Mouse (Mus musculus): ENCODE results near the gene Lama4. TPM values are rescaled to one million over a fixed set of nuclear protein-coding genes. Genes with fewer than 3 reads are reported as not detected.

Gene Lama4
- polyA plus RNA-seq, 1 experiment from 2014 or later: 131 TPM

DNA sequence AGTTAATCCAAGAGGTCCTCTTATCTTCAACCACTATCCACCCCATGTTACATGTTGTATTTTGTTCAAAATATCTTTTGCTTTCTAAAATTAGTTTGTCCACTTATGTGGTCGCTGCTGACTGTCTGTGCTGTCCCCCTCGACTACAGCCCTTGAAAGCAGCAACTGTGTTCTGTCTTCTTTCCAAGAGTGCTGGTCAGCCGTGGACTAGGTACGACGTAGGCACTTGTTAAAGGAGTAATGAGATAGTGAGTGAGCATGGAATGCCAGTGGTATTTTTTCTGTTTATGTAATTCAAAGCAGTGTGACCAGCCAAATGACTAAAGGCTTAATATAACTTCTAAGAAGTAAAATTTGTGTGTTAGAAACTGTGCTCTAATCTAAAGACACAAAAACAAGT, 90.7 kb downstream of the Lama4 start:
- WGBS: 72% methylated on average over 5 of the region's 5 CpGs
- no peak for ATAC-seq (ENCODE audit: low read depth)

DNA sequence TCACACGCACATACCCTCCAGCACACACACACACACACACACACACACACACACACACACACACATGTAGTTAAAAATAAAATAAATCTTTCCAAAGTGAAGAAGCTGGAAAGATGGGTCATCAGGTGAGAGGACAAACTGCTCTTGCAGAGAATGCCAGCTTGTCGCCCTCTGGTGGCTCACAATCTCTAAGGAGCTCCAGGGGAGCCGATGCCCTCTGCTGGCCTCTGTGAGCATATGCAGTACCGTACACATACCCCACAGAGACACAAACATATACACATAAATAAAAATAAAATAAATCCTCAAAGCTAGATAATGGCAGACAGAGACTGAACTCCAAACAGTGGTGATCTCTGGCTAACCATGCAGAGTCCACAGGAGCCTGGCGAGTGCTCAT, 99.4 kb downstream of the Lama4 start:
- no peak for ATAC-seq (ENCODE audit: low read depth)
- Histone ChIP-seq H3K9me3 (ENCODE audit: control insufficient read depth, low read length) (no peaks in the 10 kb centered on the region), H3K4me1 (replicated peaks; ENCODE audit: control insufficient read depth, insufficient read depth, low read length) (no peaks in the 10 kb centered on the region), H3K27ac (ENCODE audit: low read length) (no peak overlapping the region), H3K36me3 (ENCODE audit: control insufficient read depth, insufficient read depth, low read length) (peaks cover 23% of the 10 kb centered on the region), H3K4me2 (ENCODE audit: low read depth, low read length) (no peak overlapping the region), H3K27me3 (ENCODE audit: control insufficient read depth, insufficient read depth, low read depth, low read length) (no peaks in the 10 kb centered on the region), H3K4me3 (ENCODE audit: low read length) (no peak overlapping the region), H3K9ac (ENCODE audit: low read length) (no peak overlapping the region)
- WGBS: 90% methylated on average over 5 of the region's 5 CpGs

More for the DNA sequence above, 90.7 kb downstream of the Lama4 start:
- no peak overlapping the region for H3K9ac ChIP-seq (ENCODE audit: low read length)
- H3K9me3 ChIP-seq (ENCODE audit: control insufficient read depth, low read length): no peaks in the 10 kb centered on the region
- H3K4me1 ChIP-seq (replicated peaks; ENCODE audit: control insufficient read depth, insufficient read depth, low read length): no peaks in the 10 kb centered on the region
- H3K27ac ChIP-seq (ENCODE audit: low read length): no peak overlapping the region
- H3K4me2 ChIP-seq (ENCODE audit: low read depth, low read length): no peak overlapping the region
- no peaks in the 10 kb centered on the region for H3K27me3 ChIP-seq (ENCODE audit: control insufficient read depth, insufficient read depth, low read depth, low read length)
- peaks cover 33% of the 10 kb centered on the region for H3K36me3 ChIP-seq (ENCODE audit: control insufficient read depth, insufficient read depth, low read length)
- no peak overlapping the region for H3K4me3 ChIP-seq (ENCODE audit: low read length)

DNA sequence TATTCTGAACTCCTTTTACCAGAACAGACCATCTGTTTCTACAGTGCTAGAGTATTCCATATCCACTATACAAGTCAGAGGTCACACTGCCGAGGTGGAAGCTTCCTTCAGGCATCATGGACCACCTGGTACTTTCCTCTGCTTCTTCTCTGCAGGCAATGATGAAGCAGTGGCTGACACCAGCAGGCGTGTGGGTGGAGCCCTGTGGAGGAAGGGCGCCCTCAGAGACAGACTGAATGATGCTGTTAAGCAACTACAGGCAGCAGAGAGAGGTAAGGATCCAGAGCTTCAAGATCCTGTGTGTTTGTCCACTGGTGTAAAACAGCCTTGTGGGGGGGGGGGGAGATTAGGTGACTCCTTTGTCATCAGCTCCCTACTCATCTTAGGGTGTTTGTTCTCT, 100.1 kb downstream of the Lama4 start:
- H3K4me1 ChIP-seq (replicated peaks; ENCODE audit: control insufficient read depth, insufficient read depth, low read length): no peaks in the 10 kb centered on the region
- 58% methylated on average over 3 of the region's 3 CpGs for WGBS
- no peak for ATAC-seq (ENCODE audit: low read depth)

GRCm38 (mm10) chr10:39066061-39066460, 100.7 kb downstream of the Lama4 start:
- Histone ChIP-seq H3K4me3 (ENCODE audit: low read length) (no peak overlapping the region), H3K27me3 (ENCODE audit: control insufficient read depth, insufficient read depth, low read depth, low read length) (no peaks in the 10 kb centered on the region), H3K4me1 (replicated peaks; ENCODE audit: control insufficient read depth, insufficient read depth, low read length) (no peaks in the 10 kb centered on the region), H3K9me3 (ENCODE audit: control insufficient read depth, low read length) (no peaks in the 10 kb centered on the region), H3K9ac (ENCODE audit: low read length) (no peak overlapping the region), H3K27ac (ENCODE audit: low read length) (no peak overlapping the region), H3K4me2 (ENCODE audit: low read depth, low read length) (no peak overlapping the region), H3K36me3 (ENCODE audit: control insufficient read depth, insufficient read depth, low read length) (peaks cover 19% of the 10 kb centered on the region)
- ATAC-seq (ENCODE audit: low read depth): no peak
- 80% methylated on average over 4 of the region's 4 CpGs for WGBS

More for the DNA sequence above, 100.1 kb downstream of the Lama4 start:
- Histone ChIP-seq H3K4me3 (ENCODE audit: low read length) (no peak overlapping the region), H3K27ac (ENCODE audit: low read length) (no peak overlapping the region), H3K9me3 (ENCODE audit: control insufficient read depth, low read length) (no peaks in the 10 kb centered on the region), H3K9ac (ENCODE audit: low read length) (no peak overlapping the region), H3K36me3 (ENCODE audit: control insufficient read depth, insufficient read depth, low read length) (peaks cover 21% of the 10 kb centered on the region), H3K27me3 (ENCODE audit: control insufficient read depth, insufficient read depth, low read depth, low read length) (no peaks in the 10 kb centered on the region), H3K4me2 (ENCODE audit: low read depth, low read length) (no peak overlapping the region)

GRCm38 (mm10) chr10:39066962-39067361, 101.6 kb downstream of the Lama4 start:
- H3K4me2 ChIP-seq (ENCODE audit: low read depth, low read length): no peak overlapping the region
- peak; percentile 72 for ATAC-seq (ENCODE audit: low read depth)
- no peak overlapping the region for H3K4me3 ChIP-seq (ENCODE audit: low read length)
- H3K27ac ChIP-seq (ENCODE audit: low read length): no peak overlapping the region
- no peaks in the 10 kb centered on the region for H3K4me1 ChIP-seq (replicated peaks; ENCODE audit: control insufficient read depth, insufficient read depth, low read length)
- no peaks in the 10 kb centered on the region for H3K9me3 ChIP-seq (ENCODE audit: control insufficient read depth, low read length)
- H3K9ac ChIP-seq (ENCODE audit: low read length): no peak overlapping the region
- H3K36me3 ChIP-seq (ENCODE audit: control insufficient read depth, insufficient read depth, low read length): peaks cover 15% of the 10 kb centered on the region
- no peaks in the 10 kb centered on the region for H3K27me3 ChIP-seq (ENCODE audit: control insufficient read depth, insufficient read depth, low read depth, low read length)

DNA sequence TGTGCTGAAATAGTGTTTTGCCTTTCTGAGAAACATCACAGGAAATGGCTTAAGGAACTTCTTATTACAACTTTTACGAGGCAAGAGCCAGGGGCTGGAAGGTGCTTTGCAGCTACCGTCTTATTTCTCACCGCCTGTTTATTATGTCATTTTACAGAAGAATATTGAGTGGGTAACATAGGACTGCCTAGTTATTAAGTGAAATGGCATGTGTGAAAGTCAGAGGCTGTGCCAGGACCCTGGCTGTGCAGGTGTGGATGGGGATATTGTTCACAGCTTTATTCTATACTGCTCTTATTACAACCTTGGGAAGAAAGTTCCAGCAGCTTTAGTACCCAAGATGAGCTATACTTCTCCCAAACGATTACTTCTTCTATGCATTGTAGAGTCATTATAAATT, 106.7 kb downstream of the Lama4 start:
- no peak for ATAC-seq (ENCODE audit: low read depth)
- H3K9ac ChIP-seq (ENCODE audit: low read length): no peak overlapping the region
- H3K27me3 ChIP-seq (ENCODE audit: control insufficient read depth, insufficient read depth, low read depth, low read length): no peaks in the 10 kb centered on the region
- H3K27ac ChIP-seq (ENCODE audit: low read length): no peak overlapping the region
- WGBS: 78% methylated on average over 4 of the region's 4 CpGs
- no peaks in the 10 kb centered on the region for H3K9me3 ChIP-seq (ENCODE audit: control insufficient read depth, low read length)
- no peaks in the 10 kb centered on the region for H3K4me1 ChIP-seq (replicated peaks; ENCODE audit: control insufficient read depth, insufficient read depth, low read length)
- H3K4me2 ChIP-seq (ENCODE audit: low read depth, low read length): no peak overlapping the region
- no peak overlapping the region for H3K4me3 ChIP-seq (ENCODE audit: low read length)
- H3K36me3 ChIP-seq (ENCODE audit: control insufficient read depth, insufficient read depth, low read length): peaks cover 26% of the 10 kb centered on the region

DNA sequence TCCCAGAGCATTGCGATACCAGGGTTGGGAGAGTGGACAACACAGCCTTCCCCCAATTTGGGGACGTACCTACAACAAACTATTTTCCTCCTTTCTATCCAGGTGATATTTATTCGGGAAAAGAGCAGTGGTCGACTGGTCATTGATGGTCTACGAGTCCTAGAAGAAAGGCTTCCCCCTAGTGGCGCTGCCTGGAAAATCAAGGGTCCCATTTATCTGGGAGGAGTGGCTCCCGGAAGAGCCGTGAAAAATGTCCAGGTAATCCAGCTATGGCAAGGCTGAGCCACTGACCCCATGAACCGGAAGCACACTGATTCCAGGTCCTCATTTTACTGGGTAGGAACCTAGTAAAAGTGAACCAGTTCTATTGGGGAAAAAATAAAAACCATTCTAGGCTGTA, 131.7 kb downstream of the Lama4 start:
- Histone ChIP-seq H3K27me3 (ENCODE audit: control insufficient read depth, insufficient read depth, low read depth, low read length) (no peaks in the 10 kb centered on the region), H3K9me3 (ENCODE audit: control insufficient read depth, low read length) (no peaks in the 10 kb centered on the region), H3K9ac (ENCODE audit: low read length) (no peak overlapping the region), H3K4me2 (ENCODE audit: low read depth, low read length) (no peak overlapping the region), H3K4me3 (ENCODE audit: low read length) (no peak overlapping the region), H3K36me3 (ENCODE audit: control insufficient read depth, insufficient read depth, low read length) (peaks cover 35% of the 10 kb centered on the region), H3K27ac (ENCODE audit: low read length) (no peak overlapping the region), H3K4me1 (replicated peaks; ENCODE audit: control insufficient read depth, insufficient read depth, low read length) (no peaks in the 10 kb centered on the region)
- WGBS: 83% methylated on average over 9 of the region's 9 CpGs
- ATAC-seq (ENCODE audit: low read depth): no peak

- H3K4me3 ChIP-seq (ENCODE audit: low read length): no peak overlapping the region
- H3K4me2 ChIP-seq (ENCODE audit: low read depth, low read length): no peak overlapping the region
- 96% methylated on average over 10 of the region's 10 CpGs for WGBS
- H3K36me3 ChIP-seq (ENCODE audit: control insufficient read depth, insufficient read depth, low read length): peaks cover 33% of the 10 kb centered on the region
- H3K9me3 ChIP-seq (ENCODE audit: control insufficient read depth, low read length): no peaks in the 10 kb centered on the region
- H3K27ac ChIP-seq (ENCODE audit: low read length): no peak overlapping the region
- H3K4me1 ChIP-seq (replicated peaks; ENCODE audit: control insufficient read depth, insufficient read depth, low read length): no peaks in the 10 kb centered on the region
- no peak for ATAC-seq (ENCODE audit: low read depth)
- H3K27me3 ChIP-seq (ENCODE audit: control insufficient read depth, insufficient read depth, low read depth, low read length): no peaks in the 10 kb centered on the region
- H3K9ac ChIP-seq (ENCODE audit: low read length): no peak overlapping the region
Observed at GRCm38 (mm10) chr10:39098746-39099145, 133.4 kb downstream of the Lama4 start.

GRCm38 (mm10) chr10:39104803-39105449, 139.6 kb downstream of the Lama4 start:
- no peak overlapping the region for H3K4me2 ChIP-seq (ENCODE audit: low read depth, low read length)
- no peak overlapping the region for H3K4me3 ChIP-seq (ENCODE audit: low read length)
- no peak for ATAC-seq (ENCODE audit: low read depth)
- no peak overlapping the region for H3K9ac ChIP-seq (ENCODE audit: low read length)
- H3K27ac ChIP-seq (ENCODE audit: low read length): no peak overlapping the region
- H3K4me1 ChIP-seq (replicated peaks; ENCODE audit: control insufficient read depth, insufficient read depth, low read length): no peaks in the 10 kb centered on the region
- H3K9me3 ChIP-seq (ENCODE audit: control insufficient read depth, low read length): no peaks in the 10 kb centered on the region
- 88% methylated on average over 8 of the region's 8 CpGs for WGBS
- peaks cover 21% of the 10 kb centered on the region for H3K36me3 ChIP-seq (ENCODE audit: control insufficient read depth, insufficient read depth, low read length)
- H3K27me3 ChIP-seq (ENCODE audit: control insufficient read depth, insufficient read depth, low read depth, low read length): no peaks in the 10 kb centered on the region

DNA sequence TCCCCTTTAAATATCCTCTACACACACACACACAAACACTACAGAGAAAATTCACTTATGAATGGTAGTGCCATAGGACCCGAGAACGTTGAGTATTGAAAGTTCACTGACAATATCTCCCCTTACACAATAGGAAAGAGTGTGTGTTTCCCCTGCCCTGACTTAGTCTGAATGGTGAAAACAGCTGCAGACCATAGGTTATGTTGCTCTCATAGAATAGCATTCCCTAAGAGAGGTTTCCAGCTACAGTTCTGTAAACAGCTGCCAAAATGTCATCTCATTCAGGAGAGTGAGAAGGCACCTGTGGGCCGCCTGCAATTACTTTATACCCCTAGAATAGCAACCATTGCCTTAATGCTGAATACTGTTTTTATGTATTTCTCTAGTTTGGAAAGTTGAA, 141.1 kb downstream of the Lama4 start:
- H3K36me3 ChIP-seq (ENCODE audit: control insufficient read depth, insufficient read depth, low read length): peaks cover 30% of the 10 kb centered on the region
- H3K4me1 ChIP-seq (replicated peaks; ENCODE audit: control insufficient read depth, insufficient read depth, low read length): no peaks in the 10 kb centered on the region
- H3K9ac ChIP-seq (ENCODE audit: low read length): no peak overlapping the region
- WGBS: 59% methylated on average over 3 of the region's 3 CpGs
- no peaks in the 10 kb centered on the region for H3K27me3 ChIP-seq (ENCODE audit: control insufficient read depth, insufficient read depth, low read depth, low read length)
- H3K4me3 ChIP-seq (ENCODE audit: low read length): no peak overlapping the region
- H3K4me2 ChIP-seq (ENCODE audit: low read depth, low read length): no peak overlapping the region
- no peak overlapping the region for H3K27ac ChIP-seq (ENCODE audit: low read length)
- no peaks in the 10 kb centered on the region for H3K9me3 ChIP-seq (ENCODE audit: control insufficient read depth, low read length)
- no peak for ATAC-seq (ENCODE audit: low read depth)
